ENCODE assay signal across 8 mouse cellular contexts in the genomic region with DNA sequence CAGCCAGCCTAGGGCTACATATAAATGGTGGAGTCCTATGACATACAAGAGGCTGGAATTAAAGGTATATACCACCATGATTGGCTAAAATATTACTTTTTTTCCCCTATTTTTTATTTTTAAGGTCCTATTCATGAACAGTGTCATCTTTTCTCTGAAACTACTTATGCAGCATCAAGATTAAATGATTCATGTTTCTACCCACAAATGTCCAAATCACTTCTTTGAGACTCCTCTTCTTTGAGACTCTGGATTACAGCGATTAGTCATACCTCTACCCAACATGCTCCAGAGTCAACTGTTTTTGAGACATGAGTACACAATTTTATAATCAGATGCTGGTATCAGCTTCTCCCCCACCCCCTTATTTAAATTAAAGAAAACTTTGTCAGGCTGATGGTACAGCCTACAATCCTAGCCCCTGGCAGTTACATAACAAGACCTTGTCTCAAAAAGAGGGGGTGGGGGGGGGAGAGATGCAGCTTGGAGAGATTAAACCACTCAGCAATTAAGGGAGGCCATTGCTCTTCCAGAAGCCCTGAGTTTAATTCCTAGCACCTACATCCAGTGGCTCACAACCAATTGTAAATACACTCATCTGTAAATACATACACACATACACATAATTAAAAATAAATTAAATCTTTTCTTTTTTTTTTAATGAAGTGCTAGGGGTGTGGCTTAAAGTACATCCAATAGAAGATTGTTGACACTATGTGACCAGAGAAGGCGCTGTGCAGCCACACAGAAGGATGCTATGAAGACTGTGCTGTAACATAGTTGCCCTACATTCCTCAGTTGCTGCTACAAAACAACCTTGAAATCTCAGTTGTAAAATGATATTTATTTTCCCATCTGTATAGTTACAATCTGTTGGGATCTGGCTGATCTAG. TPM values are rescaled to one million over a fixed set of nuclear protein-coding genes. Genes with fewer than 3 reads are reported as not detected.
A peak's percentile ranks its signal among the peaks of the same experiment; 100 is the strongest.
DNase-seq lines count a peak whose midpoint lies in the region; ATAC-seq and TF ChIP-seq lines count a peak whose summit lies in the region.

No protein-coding gene starts in this region.

- ATAC-seq in kidney, embryonic 14.5 days (ENCODE audit: low FRiP score, low TSS enrichment), result peak; percentile 21; the same call in 1 of the 2 replicates
- peak; percentile 57 for ATAC-seq in erythroid progenitor cell, adult 5-6 weeks (replicated peaks; ENCODE audit: low FRiP score, poor library complexity, severe bottlenecking)

- H3K4me3 ChIP-seq in kidney, embryonic 14.5 days (ENCODE audit: low read length), result no peak overlapping the region
- no peak overlapping the region for H3K4me3 ChIP-seq in liver, adult 2 months (ENCODE audit: insufficient read depth, low read depth, low read length)
- no peak overlapping the region for H3K4me3 ChIP-seq in myocyte

- H3ac ChIP-seq in myocyte (ENCODE audit: control insufficient read depth, insufficient read length), result no peak overlapping the region

- no peak for DNase-seq in kidney, adult 11 months
- peak; percentile 59 for DNase-seq in NIH3T3 (ENCODE audit: low read depth)
- peak; percentile 35 for DNase-seq in liver, adult 2 months (ENCODE audit: extremely low read depth, low read depth, low spot score)
- DNase-seq in right cerebral cortex, postnatal 36 days (ENCODE audit: low spot score in 2 of 2), result no peak
- no peak for DNase-seq in right cerebral cortex, postnatal 14 days

- WGBS in kidney, embryonic 14.5 days, result 18% methylated on average over 2 of the region's 2 CpGs
- WGBS in liver, adult 2 months, result 13% methylated on average over 2 of the region's 2 CpGs

- no peak overlapping the region for H3K9ac ChIP-seq in kidney, embryonic 14.5 days (ENCODE audit: low read depth, low read length)
- H3K9ac ChIP-seq in liver, adult 2 months (ENCODE audit: low read depth, low read length), result no peak overlapping the region

- no peak for TF ChIP-seq CTCF in liver, adult 2 months (IDR thresholded peaks at IDR 0.05; ENCODE audit: low read depth, low read length)

- no peak for TF ChIP-seq POLR2A in liver, adult 2 months (IDR thresholded peaks at IDR 0.05; ENCODE audit: extremely low read depth, insufficient read depth, low read length)
- no peak for TF ChIP-seq POLR2A in myocyte (IDR thresholded peaks at IDR 0.05; ENCODE audit: insufficient read length, low read depth)

- no peaks in the 10 kb centered on the region for H3K27me3 ChIP-seq in kidney, embryonic 14.5 days (ENCODE audit: control insufficient read depth, insufficient read depth, low read length)
- no peaks in the 10 kb centered on the region for H3K27me3 ChIP-seq in liver, adult 2 months (ENCODE audit: control insufficient read depth, insufficient read depth, low read length)
- H3K27me3 ChIP-seq in myocyte (ENCODE audit: control insufficient read depth, insufficient read depth, insufficient read length), result peaks cover 8% of the 10 kb centered on the region

- no peak overlapping the region for H3K27ac ChIP-seq in kidney, embryonic 14.5 days (ENCODE audit: low read depth, low read length)
- no peak overlapping the region for H3K27ac ChIP-seq in liver, adult 2 months (replicated peaks; ENCODE audit: insufficient read depth, low read depth, low read length)

- H3K4me2 ChIP-seq in kidney, embryonic 14.5 days (replicated peaks; ENCODE audit: low read depth, low read length), result no peak overlapping the region
- peak overlapping the region; percentile 99 for H3K4me2 ChIP-seq in myocyte (ENCODE audit: low read depth)

- H3K79me2 ChIP-seq in liver, adult 2 months (ENCODE audit: control insufficient read depth, insufficient read depth, low read length), result no peaks in the 10 kb centered on the region
- no peaks in the 10 kb centered on the region for H3K79me2 ChIP-seq in myocyte (ENCODE audit: control insufficient read depth, insufficient read depth)

- no peaks in the 10 kb centered on the region for H3K36me3 ChIP-seq in kidney, embryonic 14.5 days (ENCODE audit: control insufficient read depth, insufficient read depth, low read length)
- H3K36me3 ChIP-seq in liver, adult 2 months (ENCODE audit: control insufficient read depth, insufficient read depth, low read length), result no peaks in the 10 kb centered on the region
- no peaks in the 10 kb centered on the region for H3K36me3 ChIP-seq in myocyte (ENCODE audit: control insufficient read depth, insufficient read depth)

- no peaks in the 10 kb centered on the region for H3K9me3 ChIP-seq in kidney, embryonic 14.5 days (ENCODE audit: control insufficient read depth, low read length)

- no peaks in the 10 kb centered on the region for H3K4me1 ChIP-seq in kidney, embryonic 14.5 days (ENCODE audit: control insufficient read depth, insufficient read depth, low read length)
- no peaks in the 10 kb centered on the region for H3K4me1 ChIP-seq in liver, adult 2 months (ENCODE audit: control insufficient read depth, insufficient read depth, low read length)

TF ChIP-seq in myocyte, 11 proteins besides CTCF, POLR2A, EP300 and RAD21:
- TF ChIP-seq TCF12 (IDR thresholded peaks at IDR 0.05; ENCODE audit: insufficient read depth, poor library complexity, severe bottlenecking) (no peak), CEBPB (IDR thresholded peaks at IDR 0.05; ENCODE audit: insufficient read depth, poor library complexity, severe bottlenecking) (no peak), POLR2AphosphoS2 (IDR thresholded peaks at IDR 0.05; ENCODE audit: insufficient read length, low read depth) (no peak), SRF (IDR thresholded peaks at IDR 0.05; ENCODE audit: control insufficient read depth, insufficient read length, low read depth) (no peak), REST (IDR thresholded peaks at IDR 0.05; ENCODE audit: insufficient read depth, insufficient read length) (no peak), MAX (IDR thresholded peaks at IDR 0.05; ENCODE audit: low read depth) (no peak), E2F4 (IDR thresholded peaks at IDR 0.05; ENCODE audit: insufficient read depth) (no peak), USF1 (IDR thresholded peaks at IDR 0.05; ENCODE audit: low read depth) (no peak), MYOG (IDR thresholded peaks at IDR 0.05; ENCODE audit: control insufficient read depth in 1 of 3, insufficient read depth in 1 of 3, insufficient read length in 2 of 3, low read depth in 2 of 3) (no peak), TCF3 (IDR thresholded peaks at IDR 0.05; ENCODE audit: insufficient read length, low read depth) (no peak), MYOD1 (IDR thresholded peaks at IDR 0.05; ENCODE audit: control insufficient read depth in 1 of 3, insufficient read length in 2 of 3, low read depth in 2 of 3) (no peak)

RNA-seq across cellular contexts. Expression of gene Slfn14, which starts 14.3 kb away (rescaled TPM):
- polyA plus RNA-seq in kidney, embryonic 14.5 days (2014; fragmentation: Nextera tagmentation; extraction: Ambion mirVana), result 0.10 and 0.18 TPM in 2 replicates
- total RNA-seq in erythroid progenitor cell, adult 5-6 weeks (2015; ENCODE audit: low replicate concordance), result 86.4 and 88.3 TPM in 2 replicates
- total RNA-seq in erythroid progenitor cell, adult 5-6 weeks (2017; ENCODE audit: low replicate concordance), result 93.6 and 106 TPM in 2 replicates
- not detected in 2 replicates for total RNA-seq in liver, adult 2 months (2014; rRNA removed)
- polyA plus RNA-seq in liver, adult 2 months (2012; rRNA removed), result not detected in 2 replicates
- polyA plus RNA-seq in myocyte (2012; fragmentation: generic; extraction: Trizol), result 0.01 TPM

RNA-seq across cellular contexts. Expression of gene Ap2b1, which starts 26.6 kb away (rescaled TPM):
- polyA plus RNA-seq in kidney, embryonic 14.5 days (2014; fragmentation: Nextera tagmentation; extraction: Ambion mirVana), result 35.1 and 83.8 TPM in 2 replicates
- total RNA-seq in erythroid progenitor cell, adult 5-6 weeks (2015; ENCODE audit: low replicate concordance), result 42.3 and 43.6 TPM in 2 replicates
- total RNA-seq in erythroid progenitor cell, adult 5-6 weeks (2017; ENCODE audit: low replicate concordance), result 49.8 and 49.9 TPM in 2 replicates
- total RNA-seq in liver, adult 2 months (2014; rRNA removed), result 25.4 and 31.3 TPM in 2 replicates
- polyA plus RNA-seq in liver, adult 2 months (2012; rRNA removed), result 16.2 and 16.3 TPM in 2 replicates
- polyA plus RNA-seq in myocyte (2012; fragmentation: generic; extraction: Trizol), result 64.7 TPM

RNA-seq across cellular contexts. Expression of gene Pex12, which starts 30.2 kb away (rescaled TPM):
- polyA plus RNA-seq in kidney, embryonic 14.5 days (2014; fragmentation: Nextera tagmentation; extraction: Ambion mirVana), result 10.7 and 13.7 TPM in 2 replicates
- total RNA-seq in erythroid progenitor cell, adult 5-6 weeks (2015; ENCODE audit: low replicate concordance), result 1.1 and 2.5 TPM in 2 replicates
- 2.2 TPM in 1 of 2 replicates, not detected in the other for total RNA-seq in erythroid progenitor cell, adult 5-6 weeks (2017; ENCODE audit: low replicate concordance)
- 4.3 and 5.5 TPM in 2 replicates for total RNA-seq in liver, adult 2 months (2014; rRNA removed)
- polyA plus RNA-seq in liver, adult 2 months (2012; rRNA removed), result 7.9 and 10.1 TPM in 2 replicates
- 8.7 TPM for polyA plus RNA-seq in myocyte (2012; fragmentation: generic; extraction: Trizol)

Comparison
In these comparisons a context has a peak if more than half of its experiments do, and no peak if none do; other contexts are left out.
1. DNase-seq: peak in NIH3T3 (single experiment) and liver, adult 2 months (single experiment); none in kidney, adult 11 months (single experiment), right cerebral cortex, postnatal 36 days (0 of 2) and right cerebral cortex, postnatal 14 days (single experiment).